Mouse (Mus musculus) liver, adult (tissue): ENCODE data around the gene Ap2a2.

Experiments used
- GATA4 ChIP-seq: IDR thresholded peaks from 2 replicates; pipeline ENCODE4 v1.6.1; 2014; ENCODE audit warnings: mild to moderate bottlenecking, low read length; ENCODE audit not compliant: insufficient replicate concordance

Gene Ap2a2

DNA sequence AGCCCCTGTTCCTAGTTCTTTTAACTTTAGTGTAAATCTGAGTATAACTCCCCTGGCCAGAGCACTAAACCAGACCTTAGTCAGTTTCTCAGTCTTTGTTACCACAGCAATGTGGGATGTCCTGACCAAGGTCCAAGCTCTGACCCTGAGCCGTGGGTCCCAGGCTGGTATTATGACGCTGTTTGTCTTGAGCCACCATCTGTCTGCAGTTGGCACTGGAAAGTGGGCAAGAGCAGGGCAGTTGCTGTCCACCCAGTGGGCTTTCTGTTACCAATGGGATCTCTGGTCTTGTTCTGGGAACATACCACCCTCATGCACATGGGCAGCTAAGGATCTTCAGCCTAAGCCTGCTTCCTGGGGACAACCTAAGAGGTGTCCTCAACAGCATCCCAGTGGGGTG, 19.4 kb upstream of the Ap2a2 start:
- no peak for TF ChIP-seq GATA4

DNA sequence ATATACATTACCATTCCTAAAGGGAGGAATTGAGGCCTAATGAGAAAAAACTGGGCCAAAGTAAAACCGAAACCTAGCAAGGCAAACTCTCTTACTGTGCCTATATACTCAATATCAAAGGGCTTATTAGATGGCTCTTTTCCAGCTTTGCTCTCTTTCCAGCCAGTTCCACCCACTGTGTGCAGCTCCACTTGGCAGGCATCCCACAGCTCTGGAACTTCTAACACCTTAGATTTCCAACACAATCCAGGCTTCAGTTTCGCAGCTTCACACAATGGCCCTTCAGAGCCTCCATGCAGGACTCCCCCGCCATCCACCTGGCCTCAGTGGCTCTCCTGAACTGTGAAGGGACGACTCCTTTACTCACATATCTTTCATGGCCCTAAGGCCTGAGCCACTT, 17.3 kb upstream of the Ap2a2 start:
- TF ChIP-seq GATA4: no peak

DNA sequence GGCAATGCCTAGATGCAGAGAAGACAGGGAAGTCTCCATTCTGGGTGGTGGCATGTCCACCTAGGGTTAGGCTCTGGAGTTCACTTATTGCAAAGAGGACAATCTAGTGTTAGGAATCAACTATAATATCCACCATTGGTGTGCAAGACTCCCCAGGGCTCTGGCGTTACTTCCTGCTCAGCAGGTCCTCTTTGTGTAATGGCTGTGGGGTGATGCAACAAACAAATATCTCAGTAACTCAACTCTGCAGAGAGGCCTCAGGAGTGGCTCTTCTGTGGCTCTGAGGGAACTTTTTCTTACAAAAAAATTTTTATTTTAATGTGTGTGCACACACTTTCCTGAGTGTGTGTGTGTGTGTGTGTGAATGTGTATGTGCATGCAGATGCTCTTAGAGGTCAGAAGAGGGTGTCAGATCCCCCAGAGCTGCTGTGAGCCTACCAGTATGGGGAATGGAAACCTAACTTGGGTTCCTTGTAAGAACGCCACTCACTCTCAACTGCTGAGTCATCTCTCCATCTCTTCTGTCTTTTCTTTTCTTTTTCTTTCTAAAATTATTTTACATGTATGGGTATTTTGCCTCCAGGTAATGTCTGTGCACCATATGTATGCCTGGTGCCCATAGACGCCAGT, 12.4 kb upstream of the Ap2a2 start:
- TF ChIP-seq GATA4: no peak

DNA sequence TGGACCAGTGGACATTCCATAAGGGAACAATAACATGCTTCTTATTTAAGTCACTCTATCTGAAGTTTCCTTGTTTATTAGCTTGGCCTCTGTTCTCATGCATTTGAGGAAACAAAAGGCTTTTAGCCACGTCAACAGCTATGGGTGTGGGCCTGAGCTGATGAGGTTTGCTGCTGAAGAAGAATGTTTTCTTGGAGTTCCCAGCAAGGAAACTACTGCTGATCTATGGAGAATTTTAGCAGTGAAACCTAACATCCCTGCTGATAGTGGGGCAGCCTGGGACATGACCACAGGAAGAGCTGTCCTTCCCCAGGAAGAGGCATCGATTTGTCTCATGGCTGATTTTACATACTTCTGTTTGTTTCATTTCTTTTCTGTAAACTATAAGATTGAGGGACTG, 11.5 kb upstream of the Ap2a2 start:
- peak; percentile 77; the same call in 1 of the 2 replicates for TF ChIP-seq GATA4

DNA sequence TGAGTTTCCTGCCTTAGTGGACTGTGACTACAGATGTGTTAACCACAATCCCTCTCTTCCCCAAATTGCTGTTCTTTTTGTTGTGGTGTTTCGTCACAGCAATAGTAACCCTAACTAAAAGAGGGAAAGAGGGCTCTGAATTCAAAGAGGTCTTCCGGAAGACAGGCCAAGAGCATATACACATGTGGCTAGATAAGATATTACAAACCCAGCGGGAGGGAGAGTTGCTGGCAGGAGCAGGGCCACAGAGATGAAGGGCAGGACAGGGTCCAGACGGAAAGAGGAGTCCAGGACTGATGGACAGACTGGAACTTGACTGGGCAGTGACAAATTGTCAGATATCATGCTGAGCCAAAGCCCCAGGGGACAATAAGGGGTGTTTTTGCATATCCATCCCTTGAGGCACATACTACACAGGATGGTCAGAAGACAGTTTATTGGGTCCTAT, 3.6 kb upstream of the Ap2a2 start:
- TF ChIP-seq GATA4: no peak

- TF ChIP-seq GATA4: no peak
These were observed 3.0 kb upstream of the Ap2a2 start for GRCm38 (mm10) chr7:141558946-141559345.

GRCm38 (mm10) chr7:141559726-141560325, 2.1 kb upstream of the Ap2a2 start:
- TF ChIP-seq GATA4: no peak

DNA sequence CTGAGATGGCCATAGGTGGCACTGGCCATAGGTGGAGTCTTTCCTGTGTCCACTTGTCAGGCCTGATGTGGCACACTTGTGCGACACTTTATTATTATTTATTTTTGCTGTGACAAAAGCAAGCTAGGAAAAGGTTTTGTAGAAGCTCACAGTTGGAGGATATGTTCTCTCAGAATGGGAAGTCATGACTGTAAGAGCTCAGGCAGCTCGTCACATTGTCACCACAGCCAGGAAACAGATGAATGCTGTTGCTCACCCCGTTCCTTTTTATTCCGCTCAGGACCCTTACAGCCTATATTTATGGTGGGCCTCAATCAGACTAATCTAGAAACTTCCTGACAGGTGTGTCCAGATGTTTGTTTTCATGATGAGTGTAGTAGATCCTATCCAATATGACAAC, 1.5 kb upstream of the Ap2a2 start:
- TF ChIP-seq GATA4: no peak

DNA sequence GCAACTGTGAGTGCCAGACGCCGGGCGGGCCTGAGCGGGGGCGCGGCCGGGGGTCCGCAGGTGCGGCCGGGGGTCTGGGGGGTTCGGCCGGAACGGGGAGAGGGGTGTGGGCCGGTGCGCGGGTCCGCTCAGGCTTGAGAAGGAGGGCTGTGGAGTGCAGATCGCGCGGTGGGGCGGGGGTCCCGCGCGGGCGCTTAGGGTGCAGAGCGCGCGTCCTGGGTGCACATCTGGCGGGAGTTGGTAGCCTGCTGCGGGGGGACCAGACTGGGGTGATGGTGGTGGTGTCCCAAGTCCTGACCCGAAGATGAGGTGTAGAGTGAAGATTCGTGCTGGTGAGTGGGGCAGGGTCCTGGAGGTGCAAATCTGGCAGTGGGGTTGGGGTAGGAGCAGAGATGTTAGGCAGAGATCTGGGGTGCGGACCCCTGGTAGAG, 463 bp downstream of the Ap2a2 start:
- TF ChIP-seq GATA4: no peak

GRCm38 (mm10) chr7:141562852-141563427, 967 bp downstream of the Ap2a2 start:
- TF ChIP-seq GATA4: peak; percentile 86

- TF ChIP-seq GATA4: no peak
These were observed 2.6 kb downstream of the Ap2a2 start for GRCm38 (mm10) chr7:141564561-141564960.

DNA sequence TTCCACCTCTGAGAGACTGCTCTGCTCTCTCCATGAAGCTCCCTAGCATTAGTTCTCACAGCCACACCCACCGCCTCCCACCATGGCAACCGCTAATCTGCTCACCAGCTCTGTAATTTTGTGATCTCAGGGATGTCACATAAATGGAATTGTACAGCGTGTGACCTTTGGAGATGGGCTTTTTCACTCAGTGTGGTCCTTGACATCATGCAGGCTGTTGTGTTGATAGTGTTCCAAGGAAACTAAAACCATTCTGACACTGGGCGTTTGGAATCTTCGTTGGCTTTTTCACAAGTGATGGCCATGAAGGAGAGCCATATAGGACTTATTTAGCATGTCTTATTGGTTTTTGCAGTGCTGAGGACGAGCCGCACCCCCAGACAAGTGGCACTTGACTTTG, 4.6 kb downstream of the Ap2a2 start:
- no peak for TF ChIP-seq GATA4

DNA sequence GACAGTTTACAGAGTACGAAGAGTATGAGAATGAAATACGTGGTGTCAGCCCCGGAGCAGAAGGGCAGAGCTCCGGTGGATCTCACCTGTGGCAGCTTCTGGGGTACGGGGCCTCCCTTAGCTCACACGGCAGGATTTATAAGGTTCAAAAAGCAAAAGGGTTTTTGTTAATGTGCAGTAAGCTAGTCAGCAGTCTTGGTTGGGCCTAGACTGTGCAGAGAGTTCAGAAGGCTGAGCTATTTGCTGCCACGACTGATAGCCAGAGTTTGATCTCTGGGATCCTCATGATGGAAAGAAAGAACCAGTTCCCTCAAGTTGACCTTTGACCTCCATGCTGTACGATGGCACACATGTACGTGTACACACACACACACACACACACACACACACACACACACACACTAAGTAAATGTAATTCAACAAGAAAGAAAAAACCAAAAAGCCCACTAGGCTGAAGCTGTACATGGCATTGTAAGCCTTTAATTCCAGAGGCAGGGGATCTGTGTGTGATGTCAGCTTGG, 7.4 kb downstream of the Ap2a2 start:
- no peak for TF ChIP-seq GATA4

GRCm38 (mm10) chr7:141569916-141570315, 7.9 kb downstream of the Ap2a2 start:
- TF ChIP-seq GATA4: no peak

DNA sequence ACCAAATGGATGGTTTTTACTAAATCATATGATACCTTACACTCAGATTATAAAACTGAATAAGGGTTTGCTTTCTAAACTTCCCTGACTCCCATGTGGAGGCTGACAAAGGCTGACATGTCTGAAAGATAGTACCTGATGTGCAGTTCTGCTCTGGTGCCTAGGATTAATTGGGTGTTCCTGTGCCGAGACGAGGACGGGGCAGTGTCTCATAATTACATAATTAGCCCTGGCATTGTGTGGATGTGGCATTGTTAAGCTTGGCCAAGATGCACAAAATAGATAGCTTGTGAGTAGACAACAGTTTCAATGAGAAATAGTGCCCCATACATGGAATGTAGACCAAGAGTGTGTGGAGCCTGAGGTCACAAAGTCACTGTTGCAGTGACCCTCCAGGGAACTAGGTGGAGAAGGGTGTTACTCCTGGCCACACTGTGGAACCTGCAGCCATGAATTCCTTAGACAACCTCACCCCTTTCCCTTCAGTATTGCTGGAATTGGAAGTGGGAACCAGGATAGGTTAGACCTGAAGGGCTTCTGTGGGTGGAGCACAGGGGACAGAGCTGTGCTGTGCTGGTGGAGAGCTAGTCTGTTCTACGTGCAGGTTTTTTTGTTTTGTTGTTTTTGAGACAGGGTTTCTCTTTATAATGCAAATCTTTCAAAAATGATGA, 8.8 kb downstream of the Ap2a2 start:
- no peak for TF ChIP-seq GATA4

GRCm38 (mm10) chr7:141574041-141574440, 12.1 kb downstream of the Ap2a2 start:
- TF ChIP-seq GATA4: no peak

GRCm38 (mm10) chr7:141575481-141575880, 13.5 kb downstream of the Ap2a2 start:
- TF ChIP-seq GATA4: no peak

GRCm38 (mm10) chr7:141577801-141578200, 15.8 kb downstream of the Ap2a2 start:
- no peak for TF ChIP-seq GATA4
